9 mouse cellular contexts compared by ENCODE assay signal in the genomic region with DNA sequence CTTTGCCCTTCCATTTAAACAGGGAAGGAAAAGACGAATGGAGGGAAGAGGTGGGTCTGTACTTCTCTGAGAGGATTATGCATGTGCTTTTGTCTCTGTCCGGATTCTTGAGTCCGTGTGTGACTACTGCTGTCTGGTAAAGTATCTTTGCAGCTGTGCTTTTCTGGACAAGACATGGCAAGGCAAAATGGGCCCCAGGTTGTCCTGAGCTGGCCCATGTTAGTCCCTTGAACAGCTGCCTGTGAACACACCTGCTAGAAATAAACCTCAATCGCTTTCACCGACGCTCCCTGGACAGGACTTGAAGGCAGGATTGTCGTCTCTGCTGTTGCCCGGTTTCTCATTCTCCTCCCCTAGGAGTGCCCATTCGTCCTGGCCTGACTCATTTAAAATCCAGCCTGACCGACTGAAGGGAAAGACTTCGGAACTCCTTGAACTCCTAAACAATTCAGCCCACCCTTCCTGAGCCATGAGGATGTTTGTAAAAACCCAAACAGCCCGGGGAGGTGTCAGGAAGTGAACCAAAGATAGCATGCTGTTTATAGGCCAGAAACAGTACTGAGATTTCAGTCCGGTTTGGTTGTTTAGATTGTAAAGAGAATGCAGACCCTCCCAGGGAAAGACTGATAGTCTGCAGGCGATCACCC.
DNase-seq lines count a peak whose midpoint lies in the region; ATAC-seq and TF ChIP-seq lines count a peak whose summit lies in the region.
"Had no signal": no experiment of that assay in that cellular context is flagged by ENCODE, and none has a peak within 500 bp of the region (broad histone marks: within the 10 kb centered on the region; RNA-seq: fewer than 3 reads in every experiment).

No protein-coding gene starts in this region.

- no peak overlapping the region for H3K9ac ChIP-seq in limb, embryonic 14.5 days (ENCODE audit: low read depth, low read length, severe bottlenecking)

- WGBS in limb, embryonic 14.5 days: 45% methylated on average over 14 of the region's 14 CpGs
- 59% methylated on average over 14 of the region's 14 CpGs for WGBS in limb, embryonic 10.5 days

- no peak overlapping the region for H3K4me3 ChIP-seq in limb, embryonic 14.5 days (replicated peaks; ENCODE audit: low read length)
- H3K4me3 ChIP-seq in limb, embryonic 10.5 days: no peak overlapping the region
- H3K4me3 ChIP-seq: megakaryocyte, embryonic 14.5 days had no signal

- peak; percentile 5 to 8 for DNase-seq in adrenal gland, postnatal 36 days
- DNase-seq in adrenal gland, postnatal 14 days: no peak
- peak; percentile 21 for DNase-seq in limb, embryonic 14.5 days (ENCODE audit: low spot score)
- no peak for DNase-seq in limb, embryonic 10.5 days (ENCODE audit: low spot score)
- peak; percentile 24 for DNase-seq in kidney, postnatal 10 days
- peak; percentile 22 for DNase-seq in yolk sac, embryonic 10.5 days (ENCODE audit: low spot score)
- no peak for DNase-seq in cerebellum, postnatal 10 days

- H3K27me3 ChIP-seq in limb, embryonic 14.5 days (ENCODE audit: control insufficient read depth, insufficient read depth, low read length): no peaks in the 10 kb centered on the region
- no peaks in the 10 kb centered on the region for H3K27me3 ChIP-seq in limb, embryonic 10.5 days (ENCODE audit: low read depth, poor library complexity, severe bottlenecking)
- H3K27me3 ChIP-seq: megakaryocyte, embryonic 14.5 days had no signal

- no peaks in the 10 kb centered on the region for H3K36me3 ChIP-seq in limb, embryonic 14.5 days (ENCODE audit: control insufficient read depth, insufficient read depth, low read length)
- H3K36me3 ChIP-seq in limb, embryonic 10.5 days: no peaks in the 10 kb centered on the region

- no peak overlapping the region for H3K27ac ChIP-seq in limb, embryonic 14.5 days (replicated peaks; ENCODE audit: low read depth, low read length)
- no peak overlapping the region for H3K27ac ChIP-seq in limb, embryonic 10.5 days

- H3K4me2 ChIP-seq in limb, embryonic 14.5 days (replicated peaks; ENCODE audit: low read depth, low read length, severe bottlenecking): no peak overlapping the region

- no peaks in the 10 kb centered on the region for H3K9me3 ChIP-seq in limb, embryonic 14.5 days (ENCODE audit: control insufficient read depth, low read length)
- H3K9me3 ChIP-seq in limb, embryonic 10.5 days (replicated peaks): no peaks in the 10 kb centered on the region

- 0 out of 2 replicates have a peak, but pooled peaks have one; percentile 44 for ATAC-seq in limb, embryonic 14.5 days (ENCODE audit: low FRiP score, low read depth)
- ATAC-seq in megakaryocyte, adult 5-6 weeks (ENCODE audit: poor library complexity, severe bottlenecking): no peak

- no peak for TF ChIP-seq POLR2A in limb, embryonic 14.5 days (IDR thresholded peaks at IDR 0.05; ENCODE audit: borderline replicate concordance, extremely low read depth, insufficient read depth, insufficient read length)

- peaks cover 3% of the 10 kb centered on the region for H3K4me1 ChIP-seq in limb, embryonic 14.5 days (ENCODE audit: control insufficient read depth, insufficient read depth, low read length)
- H3K4me1 ChIP-seq in limb, embryonic 10.5 days: no peaks in the 10 kb centered on the region

Comparison
In these comparisons a context has a peak if more than half of its experiments do, and no peak if none do; other contexts are left out.
1. DNase-seq: peak in adrenal gland, postnatal 36 days (2 of 2), limb, embryonic 14.5 days (single experiment), kidney, postnatal 10 days (single experiment) and yolk sac, embryonic 10.5 days (single experiment); none in adrenal gland, postnatal 14 days (single experiment), limb, embryonic 10.5 days (single experiment) and cerebellum, postnatal 10 days (0 of 2).